Mouse (Mus musculus) heart, embryonic 12.5 days (tissue): ENCODE results near the gene Gm11214. TPM values are rescaled to one million over a fixed set of nuclear protein-coding genes. Genes with fewer than 3 reads are reported as not detected.

Experiments used
- ATAC-seq: fragments of 200-750 bp; cut with Nextera tagmentation; 2 replicates; pipeline ENCODE4 v1.8.0; 2017; ENCODE audit warnings: moderate TSS enrichment, moderate library complexity; ENCODE audit not compliant: insufficient number of reproducible peaks, low FRiP score
- H3K27ac ChIP-seq: fragments of 300-500 bp; sonication (generic); 2 replicates; pipeline ENCODE4 v1.5.1; 2016; ENCODE audit warnings: mild to moderate bottlenecking, moderate library complexity; ENCODE audit not compliant: poor library complexity, severe bottlenecking
- H3K27me3 ChIP-seq: fragments of 300-500 bp; sonication (generic); replicated peaks from 2 replicates; pipeline ENCODE4 v1.6.1; 2016; ENCODE audit warnings: mild to moderate bottlenecking, moderate library complexity
- H3K36me3 ChIP-seq: fragments of 300-500 bp; sonication (generic); 2 replicates; pipeline ENCODE4 v1.6.1; 2016; ENCODE audit warnings: mild to moderate bottlenecking, moderate library complexity
- H3K4me1 ChIP-seq: fragments of 300-500 bp; sonication (generic); replicated peaks from 2 replicates; pipeline ENCODE4 v1.6.1; 2016; ENCODE audit warnings: mild to moderate bottlenecking
- H3K4me2 ChIP-seq: fragments of 300-500 bp; sonication (generic); 2 replicates; pipeline ENCODE4 v1.6.1; 2016; ENCODE audit warnings: mild to moderate bottlenecking, moderate library complexity
- H3K4me3 ChIP-seq: fragments of 300-500 bp; sonication (generic); 2 replicates; pipeline ENCODE4 v1.5.1; 2016; ENCODE audit warnings: mild to moderate bottlenecking
- H3K9ac ChIP-seq: fragments of 300-500 bp; sonication (generic); 2 replicates; pipeline ENCODE4 v1.6.1; 2016; ENCODE audit warnings: mild to moderate bottlenecking, moderate library complexity
- H3K9me3 ChIP-seq: fragments of 300-500 bp; sonication (generic); replicated peaks from 2 replicates; pipeline ENCODE4 v1.6.1; 2016; ENCODE audit warnings: mild to moderate bottlenecking, moderate library complexity
- WGBS: fragments of 180-500 bp; shearing (Covaris S2); methylation state at CpG from one replicate; pipeline ENCODE4 v1.1.7; 2016; 5-methylcytosine and 5-hydroxymethylcytosine counted together
- polyA plus RNA-seq: library from polyadenylated mRNA; unstranded; fragments of >200 nt; fragmentation: Nextera tagmentation; extraction: Ambion mirVana; gene quantifications from 2 replicates; pipeline ENCODE4 v1.2.1, GENCODE M21; 2016

Gm11214 gene
- polyA plus RNA-seq: not detected in 2 replicates

DNA sequence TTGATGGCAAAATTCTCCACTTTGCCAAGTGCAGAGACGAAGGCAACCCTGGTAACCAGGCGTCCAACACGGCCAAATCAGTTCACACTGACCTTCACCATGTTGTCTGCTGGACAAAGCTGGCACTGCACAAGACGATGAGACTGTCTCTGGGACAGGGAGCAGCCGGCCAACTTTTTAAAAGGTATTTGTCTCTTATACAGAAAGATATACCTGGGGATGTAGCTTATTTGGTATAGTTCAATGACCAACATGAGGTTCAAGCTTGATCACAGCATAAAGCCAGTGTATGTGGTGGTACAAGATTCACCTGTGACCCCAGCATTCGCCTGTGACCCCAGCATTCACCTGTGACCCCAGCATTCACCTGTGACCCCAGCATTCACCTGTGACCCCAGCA, at the start of gene Gm11214:
Gene Gm11214, minus strand, starts transcription at position 101 of the 400 bp plus-strand sequence.
- no peaks in the 10 kb centered on the region for H3K4me1 ChIP-seq
- no peak within 1 kb of the TSS for H3K27ac ChIP-seq
- no peak within 1 kb of the TSS for H3K4me3 ChIP-seq
- 87% methylated on average over 6 of the region's 6 CpGs for WGBS
- no peak for ATAC-seq
- no peak within 1 kb of the TSS for H3K9ac ChIP-seq
- H3K9me3 ChIP-seq: no peaks in the 10 kb centered on the region
- H3K4me2 ChIP-seq: no peak within 1 kb of the TSS
- H3K27me3 ChIP-seq: no peaks in the 10 kb centered on the region
- H3K36me3 ChIP-seq: no peaks in the 10 kb centered on the region

DNA sequence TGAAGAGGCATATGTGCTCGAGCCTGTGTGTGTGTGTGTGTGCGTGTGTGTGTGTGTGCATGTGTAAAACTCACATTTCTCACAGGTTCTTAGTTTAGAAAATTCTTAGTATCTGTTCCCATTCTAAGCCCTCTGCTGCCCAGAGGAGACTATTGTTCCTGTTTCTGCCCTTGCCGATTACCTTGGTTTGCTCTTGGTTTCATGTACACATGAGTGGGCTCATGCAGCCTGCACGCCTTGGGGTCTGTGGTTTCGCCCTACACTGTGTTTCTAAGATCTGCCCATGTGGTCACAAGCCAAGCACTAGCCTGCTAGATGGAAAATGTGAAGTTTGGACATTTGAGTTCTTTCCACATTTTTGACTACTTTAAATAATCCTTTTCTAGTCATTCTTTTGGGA, 48.7 kb upstream of the Gm11214 start:
- Histone ChIP-seq H3K4me1 (no peaks in the 10 kb centered on the region), H3K36me3 (no peaks in the 10 kb centered on the region), H3K4me2 (no peak overlapping the region), H3K9ac (no peak overlapping the region), H3K4me3 (no peak overlapping the region), H3K27ac (no peak overlapping the region), H3K9me3 (no peaks in the 10 kb centered on the region), H3K27me3 (no peaks in the 10 kb centered on the region; the same call in 1 of the 2 replicates)
- WGBS: 81% methylated on average over 5 of the region's 5 CpGs
- no peak for ATAC-seq

DNA sequence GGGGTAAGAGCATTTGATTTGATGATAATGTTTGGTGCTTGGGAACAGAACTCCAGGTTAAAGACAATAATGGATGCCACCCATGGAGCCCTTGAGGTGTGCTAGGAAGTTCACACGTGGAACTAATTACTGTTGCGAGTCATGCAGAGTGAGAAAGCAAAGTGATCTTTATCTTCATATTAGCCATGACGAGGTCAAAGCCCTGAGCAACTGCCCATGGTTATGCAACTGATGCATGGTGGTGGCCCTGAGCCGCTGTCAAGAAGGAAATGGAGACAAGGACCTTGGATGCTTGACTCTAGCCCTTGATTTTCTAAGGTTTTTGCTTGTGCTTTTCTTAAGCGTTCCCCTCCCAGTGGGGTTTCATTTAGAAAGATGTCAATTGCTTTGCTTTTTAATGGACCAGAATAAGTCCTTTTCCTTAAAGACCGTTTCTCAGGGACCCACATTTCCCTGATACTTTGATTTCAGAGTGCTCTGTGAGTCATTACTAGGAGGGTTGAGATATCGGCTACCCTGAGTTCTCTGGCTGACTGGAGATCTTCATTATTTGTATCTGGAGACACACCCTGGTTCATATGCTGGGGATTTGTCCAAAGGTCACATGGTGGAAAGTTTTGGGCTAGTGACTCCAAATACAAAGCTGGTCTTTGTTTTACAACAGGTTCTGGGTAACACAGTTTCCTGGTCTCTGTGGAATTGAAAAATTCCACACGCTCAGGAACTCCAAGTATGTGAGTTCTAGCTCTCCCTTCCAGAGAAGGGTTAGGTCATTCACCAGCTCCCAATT, 47.4 kb upstream of the Gm11214 start:
- Histone ChIP-seq H3K27ac (no peak overlapping the region), H3K27me3 (no peaks in the 10 kb centered on the region), H3K9me3 (no peaks in the 10 kb centered on the region), H3K4me3 (no peak overlapping the region), H3K9ac (no peak overlapping the region), H3K4me2 (no peak overlapping the region), H3K36me3 (no peaks in the 10 kb centered on the region), H3K4me1 (no peaks in the 10 kb centered on the region)
- ATAC-seq: no peak
- WGBS: 73% methylated on average over 8 of the region's 8 CpGs

DNA sequence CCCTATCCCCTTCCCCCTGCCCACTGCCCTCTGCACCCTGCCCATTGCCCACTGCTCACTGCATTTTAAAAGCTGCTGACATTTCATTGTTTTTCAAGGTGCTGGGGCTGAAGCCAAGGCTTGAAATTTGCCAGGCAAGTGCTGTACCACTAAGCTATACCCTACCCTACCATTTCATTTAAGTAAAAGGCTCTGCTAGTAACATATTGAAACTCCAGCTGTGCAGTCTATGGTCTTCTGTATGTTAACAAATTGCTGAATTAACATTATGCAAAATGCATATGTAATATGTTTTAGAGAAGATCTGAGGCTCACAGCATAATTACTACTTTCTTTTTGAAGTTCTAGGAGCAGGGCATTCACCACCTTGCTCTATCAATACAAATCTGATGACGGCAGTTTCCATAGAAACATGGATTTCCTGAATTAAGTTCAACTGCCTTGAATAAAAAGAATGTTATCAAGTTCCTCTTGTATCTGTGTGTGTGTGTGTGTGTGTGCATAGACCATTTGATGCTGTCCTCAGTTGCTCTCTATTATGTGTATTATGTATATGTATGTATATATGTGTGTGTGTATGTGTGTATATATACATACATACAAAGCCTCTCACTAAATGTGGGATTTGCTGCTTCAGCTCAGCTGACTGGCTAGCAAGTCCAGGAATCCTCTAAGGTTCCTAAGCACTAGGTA, 43.2 kb upstream of the Gm11214 start:
- Histone ChIP-seq H3K36me3 (no peaks in the 10 kb centered on the region), H3K9me3 (no peaks in the 10 kb centered on the region), H3K4me3 (no peak overlapping the region), H3K27ac (no peak overlapping the region), H3K4me2 (no peak overlapping the region), H3K27me3 (no peaks in the 10 kb centered on the region), H3K9ac (no peak overlapping the region), H3K4me1 (no peaks in the 10 kb centered on the region)
- 84% methylated on average over 1 of the region's 1 CpGs for WGBS
- ATAC-seq: no peak

DNA sequence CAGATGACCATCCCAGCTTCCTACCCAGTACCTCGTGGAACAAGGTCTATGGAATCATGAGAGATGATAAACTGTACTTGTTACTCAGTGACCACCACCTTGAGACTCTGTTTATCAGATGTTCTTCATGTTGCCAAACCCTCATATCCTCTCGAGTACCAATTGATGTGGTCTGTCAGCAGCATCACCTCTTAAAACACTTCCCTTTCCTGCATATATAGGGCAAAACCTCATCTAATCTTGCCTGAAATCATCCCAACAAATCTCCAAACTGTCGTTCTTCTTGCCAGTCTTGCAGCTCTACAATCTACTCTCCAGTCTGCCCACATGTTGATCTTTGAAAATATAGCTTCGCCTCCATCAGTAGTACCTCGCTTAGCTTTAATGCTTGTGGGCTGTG, 41.1 kb upstream of the Gm11214 start:
- Histone ChIP-seq H3K36me3 (no peaks in the 10 kb centered on the region), H3K9ac (no peak overlapping the region), H3K4me1 (no peaks in the 10 kb centered on the region), H3K4me2 (no peak overlapping the region), H3K27ac (no peak overlapping the region), H3K27me3 (no peaks in the 10 kb centered on the region), H3K9me3 (no peaks in the 10 kb centered on the region), H3K4me3 (no peak overlapping the region)
- 69% methylated on average over 5 of the region's 5 CpGs for WGBS
- no peak for ATAC-seq

DNA sequence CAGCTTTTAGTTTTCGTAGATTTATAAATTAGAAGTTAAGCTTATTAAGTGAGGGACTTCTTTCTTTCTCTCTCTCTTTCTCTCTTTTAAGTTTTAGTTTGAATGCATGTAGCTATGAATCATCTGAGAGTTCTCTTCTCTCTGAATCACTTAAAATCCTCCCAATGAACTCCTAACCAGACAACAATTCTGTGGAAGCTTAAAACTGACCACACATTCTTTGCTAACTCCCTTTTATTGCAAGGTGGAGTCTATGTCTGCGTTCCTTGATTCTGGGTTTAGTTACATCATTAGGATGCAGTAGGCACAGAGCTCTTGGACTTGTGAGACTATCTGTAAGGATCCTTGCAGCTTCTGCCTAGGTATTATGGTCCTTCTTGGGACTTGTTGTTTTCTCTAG, 40.5 kb upstream of the Gm11214 start:
- 81% methylated on average over 2 of the region's 2 CpGs for WGBS

DNA sequence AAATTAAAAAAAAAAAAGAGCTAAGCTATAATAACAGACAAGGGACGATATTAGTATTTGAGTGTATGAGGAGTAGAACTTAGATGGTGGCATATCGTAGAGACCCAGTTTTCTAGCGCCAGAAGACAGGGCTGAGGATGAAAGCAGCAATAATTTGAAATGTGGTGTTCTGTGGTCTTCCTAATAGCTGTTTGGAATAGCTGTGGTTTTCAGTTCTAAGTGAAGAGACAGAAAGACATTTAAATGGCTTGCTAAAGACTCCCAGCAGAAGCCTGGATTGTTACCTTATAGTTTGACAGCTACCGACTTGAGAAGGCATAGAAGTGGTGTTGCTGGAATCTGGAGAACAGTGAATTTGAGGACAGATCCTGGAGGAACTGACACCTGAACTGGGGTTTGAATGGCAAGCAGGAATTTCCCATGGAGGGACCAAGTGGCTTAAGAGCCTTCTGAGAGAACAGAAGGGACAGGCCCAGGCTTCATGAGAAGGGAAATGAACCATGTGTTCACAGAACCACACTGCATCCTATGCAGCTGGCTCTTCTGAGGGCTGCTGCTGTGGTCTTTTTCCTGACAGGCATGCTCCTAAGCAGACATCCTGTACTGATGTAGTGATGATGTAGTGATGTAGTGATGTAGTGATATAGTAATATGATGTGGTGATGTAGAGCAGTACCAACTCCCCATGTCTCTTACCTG, 39.0 kb upstream of the Gm11214 start:
- Histone ChIP-seq H3K4me2 (no peak overlapping the region), H3K36me3 (no peaks in the 10 kb centered on the region), H3K27ac (no peak overlapping the region), H3K9me3 (no peaks in the 10 kb centered on the region), H3K4me1 (no peaks in the 10 kb centered on the region), H3K9ac (no peak overlapping the region), H3K27me3 (no peaks in the 10 kb centered on the region), H3K4me3 (no peak overlapping the region)
- no peak for ATAC-seq
- WGBS: 75% methylated on average over 4 of the region's 4 CpGs

More for the DNA sequence above, 40.5 kb upstream of the Gm11214 start:
- Histone ChIP-seq H3K9ac (no peak overlapping the region), H3K4me2 (no peak overlapping the region), H3K9me3 (no peaks in the 10 kb centered on the region), H3K4me1 (no peaks in the 10 kb centered on the region), H3K36me3 (no peaks in the 10 kb centered on the region), H3K4me3 (no peak overlapping the region), H3K27ac (no peak overlapping the region), H3K27me3 (no peaks in the 10 kb centered on the region)
- no peak for ATAC-seq

DNA sequence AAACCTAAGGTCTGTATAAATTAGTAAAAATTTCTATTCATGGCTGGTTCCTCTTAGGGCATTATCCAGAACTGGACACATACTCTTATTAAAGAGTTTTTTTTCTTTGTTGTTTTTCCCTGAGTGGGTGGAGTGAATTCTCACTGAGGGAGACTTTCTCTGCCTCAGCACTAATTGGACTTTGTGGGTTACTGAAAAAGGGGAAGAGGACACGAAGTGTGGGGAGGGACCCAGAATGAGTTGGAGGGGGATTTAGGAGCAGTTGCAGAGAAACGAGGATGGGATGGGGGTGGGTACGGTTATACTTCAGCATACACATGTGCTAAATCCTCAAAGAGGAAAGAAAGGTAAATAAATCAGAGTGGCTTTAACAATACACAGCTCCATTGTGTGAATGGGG, 36.6 kb upstream of the Gm11214 start:
- ATAC-seq: no peak
- Histone ChIP-seq H3K9me3 (no peaks in the 10 kb centered on the region), H3K27ac (no peak overlapping the region), H3K36me3 (no peaks in the 10 kb centered on the region), H3K4me3 (no peak overlapping the region), H3K9ac (no peak overlapping the region), H3K27me3 (no peaks in the 10 kb centered on the region), H3K4me1 (no peaks in the 10 kb centered on the region), H3K4me2 (no peak overlapping the region)
- WGBS: 63% methylated on average over 3 of the region's 3 CpGs

DNA sequence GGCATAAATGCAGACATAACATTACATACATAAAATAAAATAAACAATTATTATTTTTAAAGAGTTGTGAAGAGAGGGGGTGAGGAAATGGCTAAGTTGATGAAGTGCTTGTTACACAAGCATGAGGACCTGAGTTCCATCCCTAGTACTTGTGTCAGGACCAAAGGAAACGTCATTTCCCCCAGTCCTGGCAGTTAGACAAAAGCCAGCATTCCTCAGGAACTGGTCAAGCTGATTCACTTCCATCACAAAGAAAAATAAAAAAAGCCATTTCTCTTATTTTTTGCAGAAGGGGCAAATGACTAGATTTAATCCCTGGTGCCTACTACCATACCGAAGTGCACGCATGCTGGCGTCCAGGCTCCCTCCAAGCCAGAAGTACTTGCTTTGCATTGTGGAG, 33.7 kb upstream of the Gm11214 start:
- H3K9ac ChIP-seq: no peak overlapping the region
- H3K27me3 ChIP-seq: no peaks in the 10 kb centered on the region
- H3K4me2 ChIP-seq: no peak overlapping the region
- H3K27ac ChIP-seq: no peak overlapping the region
- no peaks in the 10 kb centered on the region for H3K36me3 ChIP-seq
- WGBS: 79% methylated on average over 4 of the region's 4 CpGs
- no peak overlapping the region for H3K4me3 ChIP-seq
- no peak for ATAC-seq
- no peaks in the 10 kb centered on the region for H3K4me1 ChIP-seq
- no peaks in the 10 kb centered on the region for H3K9me3 ChIP-seq

DNA sequence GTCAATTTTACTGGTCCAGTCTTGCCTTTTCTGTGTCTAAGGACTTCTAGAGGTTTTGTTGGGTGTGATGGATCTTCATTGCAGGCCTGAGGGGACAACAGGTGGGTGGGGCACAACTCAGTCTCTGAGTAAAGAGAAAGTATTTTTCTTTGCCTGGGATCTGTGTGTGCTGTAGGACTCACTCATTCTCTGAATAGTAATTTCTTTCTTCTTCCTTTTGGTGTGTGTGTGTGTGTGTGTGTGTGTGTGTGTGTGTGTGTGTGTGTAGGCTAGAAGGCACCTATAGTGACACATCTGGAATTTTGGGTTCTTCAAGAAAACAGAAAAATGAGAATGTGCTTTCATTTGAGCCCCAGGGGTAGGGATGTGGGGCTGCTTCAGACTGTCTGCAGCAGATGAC, 29.2 kb upstream of the Gm11214 start:
- Histone ChIP-seq H3K4me1 (no peaks in the 10 kb centered on the region), H3K27ac (no peak overlapping the region), H3K9me3 (no peaks in the 10 kb centered on the region), H3K4me3 (no peak overlapping the region), H3K4me2 (no peak overlapping the region), H3K36me3 (no peaks in the 10 kb centered on the region), H3K27me3 (no peaks in the 10 kb centered on the region), H3K9ac (no peak overlapping the region)
- ATAC-seq: no peak

DNA sequence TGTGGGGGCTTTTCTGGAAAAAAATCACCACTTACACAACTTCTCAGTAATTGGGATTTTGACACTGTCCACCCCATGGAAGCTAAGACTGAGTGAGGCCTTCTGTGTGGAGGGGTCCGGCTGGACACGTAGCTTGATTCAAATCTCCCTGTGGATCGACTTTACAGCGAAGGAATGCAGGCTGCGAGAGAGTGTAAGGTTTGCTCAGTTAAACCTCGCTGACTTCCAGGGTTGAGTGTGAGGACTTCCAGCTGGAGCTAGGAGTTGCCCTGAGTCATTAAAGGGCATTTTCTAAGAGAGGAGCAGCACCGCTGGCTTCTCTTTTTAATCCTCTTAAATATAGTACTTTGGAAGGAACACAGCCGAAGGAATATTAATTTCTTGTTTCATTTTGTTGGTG, 24.2 kb upstream of the Gm11214 start:
- no peaks in the 10 kb centered on the region for H3K36me3 ChIP-seq
- ATAC-seq: no peak
- H3K9me3 ChIP-seq: no peaks in the 10 kb centered on the region
- WGBS: 52% methylated on average over 8 of the region's 8 CpGs
- H3K4me1 ChIP-seq: no peaks in the 10 kb centered on the region
- H3K27ac ChIP-seq: no peak overlapping the region
- H3K4me3 ChIP-seq: no peak overlapping the region
- H3K27me3 ChIP-seq: 0 out of 2 replicates have a peak, but pooled peaks cover 7% of the 10 kb centered on the region
- H3K9ac ChIP-seq: no peak overlapping the region
- no peak overlapping the region for H3K4me2 ChIP-seq
